Mouse (Mus musculus): Measurements from ENCODE around the gene Pvr.

DNA sequence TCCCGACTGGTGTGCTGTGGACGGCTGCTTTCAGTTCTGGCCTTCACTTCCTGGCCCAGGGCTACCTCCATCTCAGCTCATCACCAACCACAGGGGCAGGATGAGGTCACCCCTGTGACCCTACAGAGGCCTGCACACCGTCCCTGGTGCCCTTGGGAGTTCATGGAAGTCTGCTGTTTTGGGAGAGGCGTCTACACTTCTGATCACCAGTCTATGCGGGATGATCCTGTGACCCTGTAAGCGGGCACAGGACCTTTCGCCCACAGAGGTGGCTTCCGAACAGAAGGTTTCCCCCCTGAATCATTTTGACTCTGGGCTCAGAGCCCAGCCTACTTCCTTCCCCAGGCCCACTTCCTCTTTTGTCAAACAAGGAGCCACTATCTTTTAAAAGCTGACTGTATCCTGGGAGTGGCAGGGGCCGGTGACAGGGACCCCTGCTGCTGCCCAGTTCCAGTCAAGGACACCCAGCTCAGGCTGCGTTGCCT is 49.8 kb downstream of the Pvr start:
- no peak for TF ChIP-seq TAL1 (IDR thresholded peaks at IDR 0.05; ENCODE audit: low read length)
- TF ChIP-seq GATA1 (IDR thresholded peaks at IDR 0.05; ENCODE audit: low read length) = no peak

All from erythroblast, embryonic 14.5 days (primary cell).